ENCODE assay signal across 8 mouse cellular contexts in the genomic region with DNA sequence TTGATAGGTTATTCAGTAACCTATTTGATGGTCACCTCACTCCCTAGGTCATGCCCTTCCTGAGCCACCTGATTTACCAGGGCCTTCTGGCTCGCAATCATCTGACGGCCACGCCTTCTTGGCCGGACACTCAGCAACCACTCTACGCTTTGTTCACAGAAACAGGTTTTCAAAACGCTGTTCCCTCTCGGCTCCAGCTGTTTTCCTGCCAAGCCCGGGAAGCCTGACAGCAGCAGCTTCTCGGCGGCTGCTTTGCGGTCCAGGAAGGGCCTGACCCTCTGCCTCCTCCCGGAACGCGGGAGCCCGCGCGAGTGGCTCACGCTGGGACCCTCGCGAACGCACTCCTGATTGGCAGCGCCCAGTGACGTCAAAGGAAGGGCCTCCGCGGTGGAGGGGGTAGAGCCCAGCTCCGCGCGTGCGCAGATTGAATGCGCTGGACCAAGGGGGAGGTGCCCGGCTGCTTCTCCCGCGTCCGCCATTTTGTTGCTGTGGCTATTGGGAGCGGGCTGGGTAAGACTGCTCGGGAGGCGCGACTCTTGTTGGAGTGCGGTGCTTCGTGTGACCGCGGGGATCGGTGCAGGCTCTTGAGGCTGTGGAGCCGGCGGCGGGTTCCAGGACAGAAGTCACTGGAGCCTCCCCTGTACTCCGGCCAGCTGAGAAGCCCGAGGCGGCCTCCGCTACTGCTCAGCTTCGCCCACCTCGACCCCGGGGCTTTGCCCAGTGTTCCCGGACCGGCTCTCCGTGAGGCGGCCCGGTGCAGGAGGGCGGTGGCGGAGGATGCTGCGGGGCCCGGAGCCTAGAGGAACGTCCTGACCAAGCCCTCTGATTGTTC. TPM values are rescaled to one million over a fixed set of nuclear protein-coding genes. Genes with fewer than 3 reads are reported as not detected.
DNase-seq lines count a peak whose midpoint lies in the region; ATAC-seq lines count a peak whose summit lies in the region.

Gene Crkl (plus strand): TSS at position 447 of the 832 bp plus-strand sequence.

- peak; percentile 99 for DNase-seq in NIH3T3 (ENCODE audit: low read depth)
- peak; percentile 99 for DNase-seq in cerebellum, postnatal 10 days
- peak; percentile 94 to 97 for DNase-seq in frontal cortex, postnatal 14 days (ENCODE audit: low spot score in 2 of 2)
- peak; percentile 96 to 97 for DNase-seq in layer of hippocampus, postnatal 25 days (ENCODE audit: extremely low spot score in 1 of 2, low spot score in 1 of 2)
- DNase-seq in lung, postnatal 25 days (ENCODE audit: low spot score), result peak; percentile 98
- peak; percentile 100 for DNase-seq in retina, embryonic 14.5 days (ENCODE audit: low spot score)
- DNase-seq in thymus, postnatal 4 days, result peak; percentile 98

- H3K27ac ChIP-seq in hindbrain, embryonic 13.5 days, result peak within 1 kb of the TSS; percentile 98

- no peaks in the 10 kb centered on the region for H3K27me3 ChIP-seq in hindbrain, embryonic 13.5 days

- WGBS in hindbrain, embryonic 13.5 days, result under 1% methylated on average over 63 of the region's 63 CpGs

- peak within 1 kb of the TSS; percentile 99 for H3K4me3 ChIP-seq in hindbrain, embryonic 13.5 days

- peaks cover 31% of the 10 kb centered on the region for H3K4me1 ChIP-seq in hindbrain, embryonic 13.5 days (replicated peaks)

- peaks cover 9% of the 10 kb centered on the region for H3K36me3 ChIP-seq in hindbrain, embryonic 13.5 days

- peak within 1 kb of the TSS; percentile 97 for H3K4me2 ChIP-seq in hindbrain, embryonic 13.5 days

- H3K9ac ChIP-seq in hindbrain, embryonic 13.5 days, result peak within 1 kb of the TSS; percentile 96

- H3K9me3 ChIP-seq in hindbrain, embryonic 13.5 days, result no peaks in the 10 kb centered on the region

- peak; percentile 96 for ATAC-seq in hindbrain, embryonic 13.5 days (ENCODE audit: low FRiP score)

RNA-seq across cellular contexts. Expression of gene Crkl, which starts in this region (rescaled TPM):
- 79.1 and 86.2 TPM in 2 replicates for polyA plus RNA-seq in hindbrain, embryonic 13.5 days (2015; fragmentation: Nextera tagmentation; extraction: Ambion mirVana)
- total RNA-seq in layer of hippocampus, postnatal 25 days (2021), result 10 to 100 TPM; 34.3 to 38.5 TPM

Comparison
In these comparisons a context has a peak if more than half of its experiments do, and no peak if none do; other contexts are left out.
1. Peak in every context shown above with its lines: DNase-seq, ATAC-seq, H3K4me3 ChIP-seq and H3K27ac ChIP-seq.